Mouse (Mus musculus): Measurements from ENCODE around the gene Olfr816. TPM values are rescaled to one million over a fixed set of nuclear protein-coding genes. Genes with fewer than 3 reads are reported as not detected.

Gene Olfr816
- polyA plus RNA-seq (2014; fragmentation: Illumina TruSeq; extraction: RNeasy Lipid Tissue Mini Kit (QIAGEN cat#74804); ENCODE audit: low read depth, low replicate concordance): not detected

GRCm38 (mm10) chr10:129915497-129915896 lies at the start of gene Olfr816:
TSS of gene Olfr816 (minus strand) at chr10:129915597.

GRCm38 (mm10) chr10:129949000-129949399 lies 33.6 kb upstream of the Olfr816 start, which contains the start of gene Olfr818:
TSS of gene Olfr818 (minus strand) at chr10:129949100.

GRCm38 (mm10) chr10:129905767-129906166 lies 9.6 kb downstream of the Olfr816 start, which contains the start of gene Olfr815:
TSS of gene Olfr815 (minus strand) at chr10:129905867.

GRCm38 (mm10) chr10:129879751-129880150 lies 35.6 kb downstream of the Olfr816 start, which contains the start of gene Olfr814:
TSS of gene Olfr814 (minus strand) at chr10:129879851.

Other genes starting within 250 kb of the Olfr816 start
- gene Olfr801, start 241.7 kb downstream of the Olfr816 start, polyA plus RNA-seq (2014; fragmentation: Illumina TruSeq; extraction: RNeasy Lipid Tissue Mini Kit (QIAGEN cat#74804); ENCODE audit: low read depth, low replicate concordance): not detected
- not detected for gene Olfr802, start 227.4 kb downstream of the Olfr816 start, polyA plus RNA-seq (2014; fragmentation: Illumina TruSeq; extraction: RNeasy Lipid Tissue Mini Kit (QIAGEN cat#74804); ENCODE audit: low read depth, low replicate concordance)
- gene Olfr803, start 221.3 kb downstream of the Olfr816 start, polyA plus RNA-seq (2014; fragmentation: Illumina TruSeq; extraction: RNeasy Lipid Tissue Mini Kit (QIAGEN cat#74804); ENCODE audit: low read depth, low replicate concordance): not detected
- not detected for gene Olfr804, start 212.4 kb downstream of the Olfr816 start, polyA plus RNA-seq (2014; fragmentation: Illumina TruSeq; extraction: RNeasy Lipid Tissue Mini Kit (QIAGEN cat#74804); ENCODE audit: low read depth, low replicate concordance)
- not detected for gene Olfr805, start 186.2 kb downstream of the Olfr816 start, polyA plus RNA-seq (2014; fragmentation: Illumina TruSeq; extraction: RNeasy Lipid Tissue Mini Kit (QIAGEN cat#74804); ENCODE audit: low read depth, low replicate concordance)
- not detected for gene Olfr806, start 173.7 kb downstream of the Olfr816 start, polyA plus RNA-seq (2014; fragmentation: Illumina TruSeq; extraction: RNeasy Lipid Tissue Mini Kit (QIAGEN cat#74804); ENCODE audit: low read depth, low replicate concordance)
- not detected for gene Olfr807, start 157.8 kb downstream of the Olfr816 start, polyA plus RNA-seq (2014; fragmentation: Illumina TruSeq; extraction: RNeasy Lipid Tissue Mini Kit (QIAGEN cat#74804); ENCODE audit: low read depth, low replicate concordance)
- gene Olfr808, start 150.1 kb downstream of the Olfr816 start, polyA plus RNA-seq (2014; fragmentation: Illumina TruSeq; extraction: RNeasy Lipid Tissue Mini Kit (QIAGEN cat#74804); ENCODE audit: low read depth, low replicate concordance): not detected
- not detected for gene Olfr809, start 141.0 kb downstream of the Olfr816 start, polyA plus RNA-seq (2014; fragmentation: Illumina TruSeq; extraction: RNeasy Lipid Tissue Mini Kit (QIAGEN cat#74804); ENCODE audit: low read depth, low replicate concordance)
- gene Olfr810, start 120.7 kb downstream of the Olfr816 start, polyA plus RNA-seq (2014; fragmentation: Illumina TruSeq; extraction: RNeasy Lipid Tissue Mini Kit (QIAGEN cat#74804); ENCODE audit: low read depth, low replicate concordance): not detected
- gene Olfr811, start 111.2 kb downstream of the Olfr816 start, polyA plus RNA-seq (2014; fragmentation: Illumina TruSeq; extraction: RNeasy Lipid Tissue Mini Kit (QIAGEN cat#74804); ENCODE audit: low read depth, low replicate concordance): not detected
- gene Olfr812, start 69.5 kb downstream of the Olfr816 start, polyA plus RNA-seq (2014; fragmentation: Illumina TruSeq; extraction: RNeasy Lipid Tissue Mini Kit (QIAGEN cat#74804); ENCODE audit: low read depth, low replicate concordance): not detected
- not detected for gene Olfr813, start 60.2 kb downstream of the Olfr816 start, polyA plus RNA-seq (2014; fragmentation: Illumina TruSeq; extraction: RNeasy Lipid Tissue Mini Kit (QIAGEN cat#74804); ENCODE audit: low read depth, low replicate concordance)
- not detected for gene Olfr814, start 35.7 kb downstream of the Olfr816 start, polyA plus RNA-seq (2014; fragmentation: Illumina TruSeq; extraction: RNeasy Lipid Tissue Mini Kit (QIAGEN cat#74804); ENCODE audit: low read depth, low replicate concordance)
- gene Olfr815, start 9.7 kb downstream of the Olfr816 start, polyA plus RNA-seq (2014; fragmentation: Illumina TruSeq; extraction: RNeasy Lipid Tissue Mini Kit (QIAGEN cat#74804); ENCODE audit: low read depth, low replicate concordance): not detected
- gene Olfr818, start 33.5 kb upstream of the Olfr816 start, polyA plus RNA-seq (2014; fragmentation: Illumina TruSeq; extraction: RNeasy Lipid Tissue Mini Kit (QIAGEN cat#74804); ENCODE audit: low read depth, low replicate concordance): not detected
- gene Olfr819, start 51.7 kb upstream of the Olfr816 start, polyA plus RNA-seq (2014; fragmentation: Illumina TruSeq; extraction: RNeasy Lipid Tissue Mini Kit (QIAGEN cat#74804); ENCODE audit: low read depth, low replicate concordance): not detected
- not detected for gene Olfr247, start 60.5 kb upstream of the Olfr816 start, polyA plus RNA-seq (2014; fragmentation: Illumina TruSeq; extraction: RNeasy Lipid Tissue Mini Kit (QIAGEN cat#74804); ENCODE audit: low read depth, low replicate concordance)
- not detected for gene Gm10310, start 69.5 kb upstream of the Olfr816 start, polyA plus RNA-seq (2014; fragmentation: Illumina TruSeq; extraction: RNeasy Lipid Tissue Mini Kit (QIAGEN cat#74804); ENCODE audit: low read depth, low replicate concordance)
- not detected for gene Olfr820, start 97.0 kb upstream of the Olfr816 start, polyA plus RNA-seq (2014; fragmentation: Illumina TruSeq; extraction: RNeasy Lipid Tissue Mini Kit (QIAGEN cat#74804); ENCODE audit: low read depth, low replicate concordance)
- gene Olfr821, start 114.8 kb upstream of the Olfr816 start, polyA plus RNA-seq (2014; fragmentation: Illumina TruSeq; extraction: RNeasy Lipid Tissue Mini Kit (QIAGEN cat#74804); ENCODE audit: low read depth, low replicate concordance): not detected
- not detected for gene Olfr822, start 155.6 kb upstream of the Olfr816 start, polyA plus RNA-seq (2014; fragmentation: Illumina TruSeq; extraction: RNeasy Lipid Tissue Mini Kit (QIAGEN cat#74804); ENCODE audit: low read depth, low replicate concordance)
- gene Olfr823, start 199.8 kb upstream of the Olfr816 start, polyA plus RNA-seq (2014; fragmentation: Illumina TruSeq; extraction: RNeasy Lipid Tissue Mini Kit (QIAGEN cat#74804); ENCODE audit: low read depth, low replicate concordance): not detected
- not detected for gene Olfr824, start 214.4 kb upstream of the Olfr816 start, polyA plus RNA-seq (2014; fragmentation: Illumina TruSeq; extraction: RNeasy Lipid Tissue Mini Kit (QIAGEN cat#74804); ENCODE audit: low read depth, low replicate concordance)